Mouse (Mus musculus) T-helper 17 cell (primary cell): ENCODE measurements at regions not wholly inside any gene's neighbourhood (a gene's known extent, or its start where the extent isn't known, plus 50 kb on each side); places are given as distances from the start of the nearest gene placed in this dataset.

ENCODE experiments used
- in situ Hi-C, 2 experiments: fragments of 300-600 bp; cut with MboI, MseI; formaldehyde crosslinking; loops; 1 replicate in 1 of 2; 2 replicates in 1 of 2; pipeline ENCODE4 v1.15.1; 2025; ENCODE audit warnings: high pct_unique_total_duplicates in 2 of 2

DNA sequence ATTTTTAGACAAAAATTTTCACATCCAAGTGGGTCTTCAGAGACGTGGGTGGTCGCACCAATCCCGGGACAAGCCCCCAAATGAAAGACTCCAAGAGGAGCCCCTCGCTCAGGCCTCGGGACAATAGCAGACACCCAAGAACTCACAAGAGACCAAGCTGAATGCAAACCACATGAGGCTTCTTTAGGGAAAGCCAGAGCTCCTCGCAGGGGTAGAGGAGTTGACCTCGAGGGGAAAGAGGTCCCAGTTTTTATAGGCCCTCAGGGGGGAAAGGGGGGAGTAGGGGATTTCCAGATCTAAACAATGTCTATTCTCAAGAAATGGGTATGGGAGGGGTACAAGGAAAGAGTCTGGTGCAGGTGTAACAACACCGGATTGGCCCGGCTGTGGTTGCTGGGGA, 59.0 kb downstream of the Trim43b start:
- in situ Hi-C loops, result loop anchor here in 1 of 2 experiments (5.0 kb wide), 1 partner anchor 406 kb away; no protein-coding TSS in a partner anchor
